Mouse (Mus musculus): Measurements from ENCODE around the gene Fam216a. TPM values are rescaled to one million over a fixed set of nuclear protein-coding genes. Genes with fewer than 3 reads are reported as not detected.
"Not testable (repeated sequence)": the region's sequence is repeated elsewhere in the genome, so short reads cannot be mapped to it uniquely, and the experiment has no call there.

Gene Fam216a
- total RNA-seq, 2 experiments from 2014 or later, result 69.7 to 73.1 TPM

DNA sequence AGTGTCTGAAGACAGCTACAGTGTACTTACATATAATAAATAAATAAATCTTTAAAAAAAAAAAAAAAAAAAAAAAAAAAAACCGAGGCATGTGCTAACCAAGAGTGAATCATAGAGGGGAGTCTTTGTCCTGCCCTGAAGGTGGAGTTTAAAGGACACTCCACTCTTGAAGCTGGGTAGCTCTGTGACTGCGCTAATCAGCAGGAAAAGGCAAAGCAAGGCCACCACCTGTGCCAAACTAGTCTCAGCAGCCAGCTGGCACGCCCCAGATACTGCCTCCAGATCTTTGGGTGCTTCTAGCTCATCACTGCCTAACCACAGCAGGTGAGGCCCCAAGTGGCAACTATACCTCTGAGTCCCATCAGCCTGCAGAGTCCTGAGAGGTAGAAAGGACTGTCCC lies 37.5 kb downstream of the Fam216a start:
- DNase-seq (ENCODE audit: low spot score in 2 of 2), result no peak
- intact Hi-C loops (cut with DNase I), result no loop called here

DNA sequence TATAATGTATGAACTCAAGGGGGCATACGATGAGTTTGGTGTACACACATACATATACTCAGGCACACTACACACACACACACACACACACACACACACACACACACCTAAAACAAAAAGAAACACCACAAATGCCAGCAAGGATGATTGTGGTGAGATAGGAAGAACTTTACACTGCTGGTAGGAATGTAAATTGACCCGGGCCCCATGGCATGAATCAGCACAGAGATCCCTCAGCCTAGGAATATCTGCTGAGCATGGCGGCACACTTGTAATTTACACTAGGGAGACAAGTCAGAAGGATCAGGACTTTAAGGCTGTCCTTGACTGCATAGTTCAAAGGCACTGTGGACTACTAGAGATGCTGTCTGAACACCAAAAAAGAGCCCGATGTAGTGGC lies 41.9 kb downstream of the Fam216a start:
- intact Hi-C loops (cut with DNase I), result no loop called here
- DNase-seq (ENCODE audit: low spot score in 2 of 2), result no peak

DNA sequence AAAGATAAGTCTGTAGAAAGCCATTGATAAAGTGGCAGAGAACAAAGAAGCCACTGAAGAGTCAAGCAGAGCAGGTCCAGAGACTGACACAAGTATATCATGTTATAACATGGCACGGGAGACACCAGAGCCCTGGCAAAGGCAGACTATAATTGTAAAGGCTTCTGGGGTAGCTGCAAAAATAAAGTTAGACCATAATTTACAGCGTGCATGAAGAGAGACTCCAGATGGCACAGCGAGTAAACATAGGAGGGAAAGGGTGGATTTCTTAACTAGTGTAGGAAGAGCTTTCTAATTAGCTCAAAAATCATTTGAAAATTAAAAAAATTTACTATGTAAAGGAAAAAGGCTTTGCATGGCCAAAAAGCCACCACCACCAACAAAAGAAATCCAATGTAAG lies 44.9 kb downstream of the Fam216a start:
- DNase-seq (ENCODE audit: low spot score in 2 of 2), result no peak
- intact Hi-C loops (cut with DNase I), result no loop called here

GRCm38 (mm10) chr5:122325477-122325876 lies 46.7 kb downstream of the Fam216a start:
- no peak for DNase-seq (ENCODE audit: low spot score in 2 of 2)
- intact Hi-C loops (cut with DNase I), result no loop called here

- DNase-seq (ENCODE audit: low spot score in 2 of 2), result peak; percentile 84 to 86
- intact Hi-C loops (cut with DNase I), result no loop called here
Measured at GRCm38 (mm10) chr5:122324608-122325431, 47.3 kb downstream of the Fam216a start.

DNA sequence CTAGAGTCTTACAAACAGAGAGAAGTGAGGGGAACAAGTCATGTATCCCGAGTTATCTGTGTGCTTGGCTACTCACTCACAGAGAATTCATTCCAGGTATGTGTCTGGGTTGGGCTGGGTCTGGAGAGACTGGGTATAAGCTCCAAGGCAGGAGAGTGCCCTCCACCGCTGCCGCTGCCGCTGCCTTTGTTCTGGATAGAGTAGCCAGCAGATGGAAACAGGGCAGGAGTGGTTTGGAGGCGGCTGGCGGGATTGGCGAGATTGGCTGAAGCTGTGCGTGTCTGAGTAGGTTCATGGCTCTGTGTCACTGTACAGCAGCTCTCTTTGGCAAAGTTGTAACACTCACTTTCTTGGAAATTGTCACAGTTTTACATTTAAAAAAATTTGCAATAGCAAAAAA lies 48.6 kb downstream of the Fam216a start:
- intact Hi-C loops (cut with DNase I), result no loop called here
- no peak for DNase-seq (ENCODE audit: low spot score in 2 of 2)

DNA sequence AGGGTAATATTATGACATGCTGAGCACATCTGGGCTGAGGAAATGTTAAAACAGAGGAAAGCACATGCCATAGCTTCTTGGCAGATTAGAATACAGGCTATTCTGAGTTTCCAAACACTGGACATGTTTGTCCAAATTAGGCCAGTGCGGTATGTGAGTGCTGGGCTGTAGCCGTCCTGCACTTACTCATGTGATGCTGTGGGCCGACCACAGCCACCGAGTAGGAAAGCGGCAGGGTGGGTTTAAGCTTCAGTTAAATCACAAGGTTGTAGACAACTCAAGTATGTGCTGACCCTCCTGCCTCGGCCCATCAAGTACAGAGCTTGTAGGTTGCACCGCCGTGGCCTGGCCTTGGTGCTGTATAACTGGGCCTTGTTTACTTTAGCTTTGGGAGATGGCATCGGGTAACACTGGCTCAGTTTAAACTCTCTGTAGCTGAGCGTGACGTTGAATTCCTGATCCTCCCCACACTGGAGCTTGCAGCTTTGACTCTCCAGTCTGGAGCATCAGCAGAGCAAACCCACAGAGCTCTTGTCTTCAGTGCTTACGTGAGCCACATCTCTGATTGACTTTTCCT lies 51.9 kb downstream of the Fam216a start:
- no peak for DNase-seq (ENCODE audit: low spot score in 2 of 2)
- intact Hi-C loops (cut with DNase I), result no loop called here

DNA sequence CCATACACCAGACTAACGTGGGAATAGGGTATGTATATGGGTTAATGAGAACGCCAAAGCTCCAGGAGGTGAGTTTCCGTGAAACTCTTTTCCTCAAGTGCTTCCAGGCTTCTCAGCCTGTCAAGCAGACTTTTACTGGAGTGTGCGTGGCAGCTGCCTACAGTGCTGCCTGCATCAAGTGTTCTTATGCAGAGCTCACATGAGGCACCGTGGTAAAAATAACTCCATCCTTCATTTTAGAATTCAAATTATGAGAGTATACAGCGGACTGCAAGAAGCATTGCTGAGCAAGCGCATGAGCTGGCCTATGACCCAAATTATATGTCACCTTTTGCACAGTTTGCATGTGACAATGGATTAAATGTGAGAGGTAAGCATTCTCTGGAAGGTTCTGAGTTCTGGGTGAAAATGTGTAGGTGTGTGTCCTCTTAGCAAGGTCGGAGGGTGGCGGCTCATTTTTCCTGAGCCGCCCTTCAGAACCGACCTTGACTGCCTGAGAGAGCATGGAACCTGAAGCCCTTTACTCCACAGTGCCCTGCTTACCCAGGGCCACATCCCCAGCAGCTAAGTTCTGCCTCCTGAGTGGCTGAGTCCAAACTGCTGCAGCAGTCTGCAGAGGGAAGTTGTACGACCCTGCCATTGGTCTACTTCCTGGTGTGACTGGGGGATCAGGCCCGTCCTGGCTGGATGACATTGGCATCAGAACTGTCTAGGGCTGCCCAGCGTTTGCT lies 52.5 kb downstream of the Fam216a start:
- intact Hi-C loops (cut with DNase I), result loop anchor here (5.0 kb wide), 1 partner anchor 37 kb away; the partner anchor contains the start of gene Pptc7
- peak in 1 of 2 experiments; percentile 31 for DNase-seq (ENCODE audit: low spot score in 2 of 2)

GRCm38 (mm10) chr5:122318976-122319375 lies 53.2 kb downstream of the Fam216a start:
- intact Hi-C loops (cut with DNase I), result loop anchor here (5.0 kb wide), 1 partner anchor 37 kb away; the partner anchor contains the start of gene Pptc7
- not testable (repeated sequence) for DNase-seq (ENCODE audit: low spot score in 2 of 2)

GRCm38 (mm10) chr5:122318100-122318499 lies 54.1 kb downstream of the Fam216a start:
- no peak for DNase-seq (ENCODE audit: low spot score in 2 of 2)
- intact Hi-C loops (cut with DNase I), result loop anchor here (5.0 kb wide), 1 partner anchor 36 kb away; the partner anchor contains the start of gene Pptc7

GRCm38 (mm10) chr5:122317329-122318045 lies 54.7 kb downstream of the Fam216a start:
- intact Hi-C loops (cut with DNase I), result loop anchor here (5.0 kb wide), 1 partner anchor 35 kb away; the partner anchor contains the start of gene Pptc7
- no peak for DNase-seq (ENCODE audit: low spot score in 2 of 2)

GRCm38 (mm10) chr5:122314966-122315667 lies 57.0 kb downstream of the Fam216a start:
- intact Hi-C loops (cut with DNase I), result loop anchor here (5.0 kb wide), 1 partner anchor 33 kb away; the partner anchor contains the start of gene Pptc7
- DNase-seq (ENCODE audit: low spot score in 2 of 2), result peak; percentile 90 to 92

Other genes with a start within 250 kb of the Fam216a start
- gene Ccdc63, start 231.5 kb downstream of the Fam216a start, total RNA-seq (2021), result under 1 TPM; 0.30 to 0.72 TPM
- 100 to 1,000 TPM; 154 to 200 TPM for gene Ppp1cc, start 214.1 kb downstream of the Fam216a start, total RNA-seq (2021)
- 1 to 10 TPM; 2.6 to 2.7 TPM for gene Hvcn1, start 165.6 kb downstream of the Fam216a start, total RNA-seq (2021)
- gene Tctn1, start 107.9 kb downstream of the Fam216a start, total RNA-seq (2021), result 10 to 100 TPM; 12.2 to 14.5 TPM
- gene Pptc7, start 88.0 kb downstream of the Fam216a start, total RNA-seq (2021), result 10 to 100 TPM; 39.1 to 42.7 TPM
- 1 to 10 TPM; 2.8 to 4.6 TPM for gene Rad9b, start 18.1 kb downstream of the Fam216a start, total RNA-seq (2021)
- 100 to 1,000 TPM; 185 to 191 TPM for gene Vps29, start 18.0 kb downstream of the Fam216a start, total RNA-seq (2021)
- 10 to 100 TPM; 24.4 to 25.7 TPM for gene Gpn3, start 488 bp downstream of the Fam216a start, total RNA-seq (2021)
- gene Arpc3, start 19.5 kb upstream of the Fam216a start, total RNA-seq (2021), result 100 to 1,000 TPM; 211 to 225 TPM
- 10 to 100 TPM; 31.5 to 34.0 TPM for gene Anapc7, start 49.3 kb upstream of the Fam216a start, total RNA-seq (2021)
- 100 to 1,000 TPM; 681 to 755 TPM for gene Atp2a2, start 129.9 kb upstream of the Fam216a start, total RNA-seq (2021)
- 10 to 100 TPM; 37.1 to 46.0 TPM for gene Ift81, start 242.2 kb upstream of the Fam216a start, total RNA-seq (2021)

All from left cerebral cortex, postnatal 36 days (tissue).